Mouse (Mus musculus): ENCODE data around the gene Phc3.

Phc3 gene

DNA sequence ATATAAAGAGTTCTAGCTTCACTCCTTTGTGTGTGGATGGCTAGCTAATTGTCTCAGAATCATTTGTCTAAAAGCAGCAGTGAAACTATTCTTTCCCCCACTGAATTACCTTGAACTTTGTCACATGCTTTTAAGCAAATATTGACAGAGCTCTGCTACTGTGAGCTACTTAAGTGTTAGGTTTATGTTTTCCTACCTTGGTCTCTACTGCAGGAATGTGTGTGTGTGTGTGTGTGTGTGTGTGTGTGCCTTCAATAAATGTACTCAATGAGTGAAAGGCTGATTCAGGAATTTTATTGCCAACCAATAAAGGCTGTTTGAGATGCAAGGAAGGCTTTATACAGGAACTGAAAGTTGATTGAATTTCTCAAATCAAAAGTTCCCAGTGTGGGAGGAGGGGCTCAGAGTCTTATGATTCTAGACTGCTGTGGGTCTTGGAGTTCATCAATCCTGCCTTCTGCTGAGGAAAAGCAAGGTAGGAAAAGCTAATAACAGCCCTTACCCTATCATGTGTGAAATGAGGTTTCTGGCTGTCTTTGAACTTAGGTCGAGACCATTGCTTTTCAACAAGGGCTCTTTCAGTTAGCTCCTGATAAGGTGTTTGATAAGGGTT, 7.9 kb upstream of the Phc3 start:
- DNase-seq = peak; percentile 41 to 51

- DNase-seq = peak; percentile 76 to 89
These were observed 6.0 kb upstream of the Phc3 start for GRCm38 (mm10) chr3:30975102-30975754.

DNA sequence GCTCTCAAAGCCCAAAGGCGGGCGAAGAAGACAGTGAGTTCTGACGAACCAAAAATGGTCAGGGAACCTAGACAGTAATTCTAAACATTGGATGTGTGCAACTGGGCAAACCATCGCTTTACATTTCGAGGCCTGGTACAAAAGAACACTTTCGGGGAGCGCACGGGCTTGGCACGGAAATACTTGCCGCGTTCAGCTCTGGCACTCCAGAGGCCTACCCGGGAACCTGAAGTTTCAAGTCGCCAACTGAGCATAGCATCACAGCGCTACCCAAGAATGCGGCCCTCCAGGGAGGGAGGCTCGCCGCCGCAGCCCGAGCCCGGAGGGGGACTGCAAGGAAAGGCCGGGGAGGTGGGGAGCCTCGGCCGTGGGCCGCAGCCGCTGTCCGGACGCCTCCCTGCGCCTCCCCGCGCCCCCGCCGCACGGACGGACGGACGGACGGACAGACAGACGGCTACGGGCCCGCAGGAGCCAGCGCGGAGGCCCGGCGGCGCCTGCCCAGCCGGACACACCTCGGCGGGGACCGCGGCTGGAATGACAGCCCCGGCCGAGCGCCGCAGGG, 603 bp downstream of the Phc3 start:
- peak; percentile 39 to 63 for DNase-seq

DNA sequence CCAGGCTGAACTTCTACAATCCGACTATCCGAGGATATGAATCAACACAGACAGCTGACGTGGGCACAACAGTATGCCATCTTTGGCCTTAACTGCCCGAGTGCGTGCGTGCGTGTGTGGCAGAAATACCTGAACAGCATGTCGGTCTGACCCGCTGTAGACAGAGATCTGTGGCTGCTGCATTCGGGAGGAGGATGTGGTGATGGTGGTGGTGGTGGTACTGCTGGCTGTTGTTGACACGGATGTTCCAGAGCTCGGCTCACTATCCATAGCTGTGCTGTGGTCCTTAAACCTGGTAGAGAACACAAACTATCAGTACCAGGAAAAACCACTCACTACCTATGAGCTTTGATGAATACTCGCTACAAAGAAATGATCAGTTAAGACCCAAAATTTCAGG, 3.6 kb downstream of the Phc3 start:
- no peak for DNase-seq

GRCm38 (mm10) chr3:30964216-30964615, 5.0 kb downstream of the Phc3 start:
- DNase-seq = no peak

- DNase-seq = no peak
These were observed 6.1 kb downstream of the Phc3 start for GRCm38 (mm10) chr3:30963100-30963499.

- no peak for DNase-seq
These were observed 9.1 kb downstream of the Phc3 start for GRCm38 (mm10) chr3:30959868-30960831.

- no peak for DNase-seq
These were observed 10.5 kb downstream of the Phc3 start for GRCm38 (mm10) chr3:30958709-30959108.

- DNase-seq = no peak
These were observed 12.9 kb downstream of the Phc3 start for GRCm38 (mm10) chr3:30956327-30956726.

GRCm38 (mm10) chr3:30952273-30953070, 16.7 kb downstream of the Phc3 start:
- DNase-seq = peak in 1 of 2 experiments; percentile 39

DNA sequence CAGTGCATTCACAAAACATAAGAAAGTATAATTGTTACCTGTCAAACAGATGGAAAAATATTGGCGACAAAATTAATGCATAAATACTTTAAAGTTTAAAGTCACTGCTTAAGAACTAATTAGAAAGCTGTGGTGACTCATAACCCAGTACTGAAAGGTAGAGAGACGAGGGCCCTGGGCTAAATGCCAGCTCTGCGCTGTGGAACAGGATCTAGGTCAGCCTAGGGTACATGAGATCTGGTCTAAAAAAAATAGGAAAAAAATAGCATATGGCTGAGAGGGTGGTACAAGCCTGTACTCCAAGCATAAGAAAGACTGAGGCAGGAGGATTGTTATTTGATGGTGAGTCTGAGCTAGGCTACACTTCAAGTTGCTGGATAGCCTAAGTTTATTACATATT, 17.6 kb downstream of the Phc3 start:
- peak; percentile 58 to 74 for DNase-seq

- DNase-seq = no peak
These were observed 34.8 kb downstream of the Phc3 start for GRCm38 (mm10) chr3:30934384-30934783.

GRCm38 (mm10) chr3:30929828-30930227, 39.4 kb downstream of the Phc3 start:
- DNase-seq = no peak

DNA sequence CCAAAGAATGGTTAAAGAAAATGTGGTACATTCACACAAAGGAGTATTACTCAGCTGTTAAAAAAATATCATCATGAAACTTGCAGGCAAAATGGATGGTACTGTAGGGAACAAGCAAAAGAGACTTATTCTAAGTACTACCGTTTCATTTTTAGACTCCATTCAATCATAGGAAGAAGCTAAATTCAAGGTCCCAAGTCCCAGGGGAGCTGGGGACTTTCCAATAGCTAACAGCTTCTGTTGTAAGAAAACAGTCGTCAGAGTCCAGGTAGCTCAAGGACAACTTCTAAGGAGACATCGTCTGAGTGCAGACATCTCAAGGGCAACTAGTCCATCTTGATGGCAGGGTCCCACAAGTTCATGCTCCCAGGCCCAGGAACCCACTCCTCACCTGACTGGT, 41.6 kb downstream of the Phc3 start:
- no peak for DNase-seq

DNA sequence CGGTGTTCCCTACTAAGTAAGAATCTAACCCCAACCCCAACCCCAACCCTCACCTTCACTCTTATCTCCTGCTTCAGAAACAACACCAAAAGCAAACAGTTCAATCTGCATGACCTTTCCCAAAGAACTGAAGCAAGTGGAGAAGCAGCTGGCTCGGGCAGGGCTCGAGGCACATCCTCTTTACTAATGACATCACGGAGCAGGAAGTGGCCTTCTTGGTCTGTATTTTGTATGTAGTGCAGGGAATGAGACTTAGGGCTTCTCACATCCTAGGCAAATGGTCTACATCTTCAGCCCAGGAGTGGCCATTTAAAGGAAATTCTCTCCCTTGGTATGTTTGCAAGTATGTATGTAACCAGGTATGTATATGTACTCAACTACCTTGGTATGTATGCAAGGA, 52.1 kb downstream of the Phc3 start:
- no peak for DNase-seq

GRCm38 (mm10) chr3:30904658-30905057, 64.6 kb downstream of the Phc3 start:
- no peak for DNase-seq

- peak; percentile 38 to 50 for DNase-seq
These were observed 69.8 kb downstream of the Phc3 start for GRCm38 (mm10) chr3:30899407-30899806.

DNA sequence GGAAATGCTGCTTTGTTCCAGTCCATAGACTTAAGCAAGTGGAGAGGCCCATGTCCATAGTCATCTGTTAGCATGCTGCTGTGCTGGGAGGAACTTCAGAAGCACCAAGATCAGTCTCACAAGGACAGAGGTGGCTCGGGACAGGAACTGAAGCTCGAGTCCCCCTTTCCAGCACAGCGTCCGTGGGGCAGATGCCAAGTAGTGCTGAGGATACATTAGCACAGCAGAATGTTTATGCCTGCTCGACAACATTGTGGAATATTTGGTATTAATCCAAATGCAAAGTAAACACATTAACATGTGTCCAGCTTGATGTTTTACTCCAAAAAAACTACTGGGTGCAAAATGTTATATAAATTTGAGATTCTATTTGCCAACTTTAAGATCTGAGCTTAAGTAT, 72.5 kb downstream of the Phc3 start:
- DNase-seq = no peak

DNA sequence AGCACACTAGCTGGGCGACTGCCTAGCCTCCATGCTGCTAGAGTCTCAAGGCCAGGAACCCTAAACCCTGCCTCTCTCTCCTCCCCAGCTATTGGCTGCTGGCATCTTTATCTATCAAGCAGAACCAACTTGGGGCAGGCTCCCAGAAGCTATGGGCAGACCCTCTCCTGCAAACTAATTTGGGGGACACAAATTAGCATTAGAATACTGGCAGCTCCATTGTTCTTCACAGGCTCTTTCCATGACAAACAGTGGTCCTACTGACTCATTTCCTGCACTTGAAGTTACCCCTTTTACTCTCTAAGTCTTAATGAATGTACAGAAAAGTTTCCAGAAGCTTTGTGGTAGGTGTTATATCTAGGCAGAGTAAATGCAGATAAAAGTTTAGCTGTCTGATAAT, 80.2 kb downstream of the Phc3 start:
- DNase-seq = no peak

DNA sequence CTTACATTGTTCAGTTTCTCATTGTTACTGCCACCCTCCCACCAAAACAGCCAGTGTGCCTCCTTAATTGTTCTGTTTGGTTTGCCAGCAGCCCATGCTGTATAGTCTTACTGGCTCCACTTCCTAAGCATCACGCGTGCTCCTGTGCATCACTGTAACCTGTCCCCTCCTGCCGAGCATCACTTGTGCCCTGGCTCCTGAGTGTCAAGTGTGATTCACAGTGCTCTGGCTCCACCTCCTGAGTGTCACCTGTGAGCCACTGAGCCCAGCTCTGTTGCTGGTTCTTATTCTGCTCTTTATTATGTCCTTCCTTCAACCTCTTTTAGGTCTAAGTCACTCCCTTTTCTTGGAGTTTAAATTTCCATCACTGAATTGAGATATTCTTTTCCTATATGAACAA, 81.8 kb downstream of the Phc3 start:
- no peak for DNase-seq

DNA sequence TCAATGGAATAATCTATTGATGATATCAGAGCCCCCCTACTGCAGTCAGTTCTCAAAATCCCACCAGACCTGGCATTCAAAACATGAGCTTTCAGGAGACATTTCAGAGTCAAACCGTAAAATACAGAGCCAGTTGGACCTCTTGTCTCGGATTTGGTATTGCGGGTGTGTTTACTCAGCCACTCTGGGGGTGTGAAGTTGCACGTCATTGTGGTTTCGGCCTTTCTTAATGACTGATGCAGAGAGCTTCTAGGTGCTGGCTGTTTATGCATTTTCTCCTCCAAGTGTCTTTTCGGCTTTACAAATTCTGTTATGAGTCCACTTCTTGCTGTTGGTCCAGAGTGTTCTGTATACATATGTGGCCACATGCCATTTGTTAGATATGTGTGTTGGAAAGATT, 92.5 kb downstream of the Phc3 start:
- DNase-seq = no peak

DNA sequence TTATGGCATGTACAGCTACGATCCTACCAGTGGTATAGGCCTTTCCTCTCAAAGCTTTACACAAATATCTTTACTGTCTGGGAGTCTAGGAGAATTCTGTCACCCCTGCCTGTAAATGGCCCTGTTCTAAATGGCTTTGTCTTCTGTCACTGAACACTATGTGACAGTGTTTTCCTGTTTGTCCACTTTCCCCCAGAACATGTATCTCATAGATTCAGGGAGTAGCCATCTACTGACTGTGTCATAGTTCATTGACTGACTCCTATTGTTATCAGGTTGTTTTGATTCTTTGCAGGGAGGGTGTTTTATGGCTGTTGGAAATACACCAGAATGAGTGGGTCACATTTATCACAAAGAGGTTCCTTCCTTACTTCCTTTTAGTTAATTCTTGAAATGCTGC, 99.2 kb downstream of the Phc3 start:
- no peak for DNase-seq

- DNase-seq = no peak
These were observed 100.6 kb downstream of the Phc3 start for GRCm38 (mm10) chr3:30868625-30869024.
